Mouse (Mus musculus): ENCODE measurements around the gene Gm20835. TPM values are rescaled to one million over a fixed set of nuclear protein-coding genes. Genes with fewer than 3 reads are reported as not detected.

Gene Gm20835
- total RNA-seq (2023): not detected

GRCm38 (mm10) chrY:36735190-36735589 is at the start of gene Gm20835:
Gene Gm20835, minus strand, starts transcription at chrY:36735290.

